Mouse (Mus musculus) urinary bladder, postnatal 14 days (tissue): ENCODE data around the gene Msl2.

Source experiments
- DNase-seq: peaks from one replicate; pipeline ENCODE4 v3.0.0; 2021; ENCODE audit warnings: low spot score

The Msl2 gene

DNA sequence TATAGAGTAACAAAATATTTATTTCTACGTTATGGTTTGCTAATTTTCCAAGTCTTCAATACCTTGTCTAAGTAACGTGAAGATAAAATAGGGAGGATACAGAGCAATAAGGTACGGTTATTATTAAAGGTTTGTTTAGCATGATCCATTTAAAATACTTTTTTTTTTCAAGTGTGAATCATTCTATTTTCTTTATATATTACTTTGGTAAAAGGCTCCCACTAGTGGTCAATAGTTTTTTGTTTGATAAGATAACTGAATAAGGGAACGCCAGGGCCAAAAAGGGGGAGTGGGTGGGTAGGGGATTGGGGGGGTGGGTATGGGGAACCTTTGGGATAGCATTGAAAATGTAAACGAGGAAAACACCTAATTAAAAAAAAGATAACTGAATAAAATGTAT lies 79.0 kb downstream of the Msl2 start:
- DNase-seq, result no peak
